Mouse (Mus musculus) kidney, postnatal 0 days (tissue): ENCODE data around the gene Commd2. TPM values are rescaled to one million over a fixed set of nuclear protein-coding genes. Genes with fewer than 3 reads are reported as not detected.

Source experiments
- ATAC-seq: fragments of 200-750 bp; cut with Nextera tagmentation; replicated peaks from 2 replicates; pipeline ENCODE4 v1.8.0; 2017; ENCODE audit warnings: low read depth, moderate number of reproducible peaks, moderate TSS enrichment, moderate library complexity; ENCODE audit not compliant: low FRiP score
- DNase-seq: peaks from one replicate; pipeline ENCODE4 v3.0.0-alpha.2; 2016; ENCODE audit warnings: low spot score
- H3K27ac ChIP-seq: fragments of 300-500 bp; sonication (generic); 2 replicates; pipeline ENCODE4 v1.5.1; 2014; ENCODE audit warnings: mild to moderate bottlenecking
- H3K27me3 ChIP-seq: fragments of 300-500 bp; sonication (generic); 2 replicates; pipeline ENCODE4 v1.6.1; 2014; ENCODE audit warnings: low read length, mixed read lengths; ENCODE audit not compliant: insufficient read depth
- H3K36me3 ChIP-seq: fragments of 300-500 bp; sonication (generic); 2 replicates; pipeline ENCODE4 v1.6.1; 2014; ENCODE audit warnings: low read length, mixed read lengths; ENCODE audit not compliant: insufficient read depth
- H3K4me1 ChIP-seq: fragments of 300-500 bp; sonication (generic); replicated peaks from 2 replicates; pipeline ENCODE4 v1.6.1; 2014; ENCODE audit warnings: antibody characterized with exemption, low read length, mixed read lengths; ENCODE audit not compliant: insufficient read depth
- H3K4me2 ChIP-seq: fragments of 300-500 bp; sonication (generic); 2 replicates; pipeline ENCODE4 v1.6.1; 2014; ENCODE audit warnings: mild to moderate bottlenecking, low read length, moderate library complexity, mixed read lengths
- H3K4me3 ChIP-seq: fragments of 300-500 bp; sonication (generic); replicated peaks from 2 replicates; pipeline ENCODE4 v1.5.1; 2014; ENCODE audit warnings: low read depth, low read length
- H3K9ac ChIP-seq: fragments of 300-500 bp; sonication (generic); 2 replicates; pipeline ENCODE4 v1.6.1; 2014; ENCODE audit warnings: low read depth, low read length
- H3K9me3 ChIP-seq: fragments of 300-500 bp; sonication (generic); replicated peaks from 2 replicates; pipeline ENCODE4 v1.6.1; 2016; ENCODE audit warnings: low read length, inconsistent platforms, mixed read lengths
- CTCF ChIP-seq: IDR thresholded peaks from 2 replicates; pipeline ENCODE4 v1.5.1; 2016; ENCODE audit warnings: antibody characterized with exemption, low read depth, mild to moderate bottlenecking, moderate library complexity
- WGBS: fragments of 180-500 bp; shearing (Covaris S2); extraction: QIAGEN DNeasy Blood & Tissue Kit; methylation state at CpG from one replicate; pipeline ENCODE4 v1.1.7; 2014; 5-methylcytosine and 5-hydroxymethylcytosine counted together
- microRNA-seq: library from miRNA; unstranded; fragments of <30 nt; microRNA quantifications from one replicate; pipeline ENCODE4, GENCODE M21; 2016
- polyA plus RNA-seq: library from polyadenylated mRNA; unstranded; fragments of >200 nt; fragmentation: Nextera tagmentation; extraction: Ambion mirVana; gene quantifications from 2 replicates; pipeline ENCODE4 v1.2.1, GENCODE M21; 2015

Commd2 gene
- polyA plus RNA-seq, 1 experiment from 2014 or later, result 92.6 TPM

DNA sequence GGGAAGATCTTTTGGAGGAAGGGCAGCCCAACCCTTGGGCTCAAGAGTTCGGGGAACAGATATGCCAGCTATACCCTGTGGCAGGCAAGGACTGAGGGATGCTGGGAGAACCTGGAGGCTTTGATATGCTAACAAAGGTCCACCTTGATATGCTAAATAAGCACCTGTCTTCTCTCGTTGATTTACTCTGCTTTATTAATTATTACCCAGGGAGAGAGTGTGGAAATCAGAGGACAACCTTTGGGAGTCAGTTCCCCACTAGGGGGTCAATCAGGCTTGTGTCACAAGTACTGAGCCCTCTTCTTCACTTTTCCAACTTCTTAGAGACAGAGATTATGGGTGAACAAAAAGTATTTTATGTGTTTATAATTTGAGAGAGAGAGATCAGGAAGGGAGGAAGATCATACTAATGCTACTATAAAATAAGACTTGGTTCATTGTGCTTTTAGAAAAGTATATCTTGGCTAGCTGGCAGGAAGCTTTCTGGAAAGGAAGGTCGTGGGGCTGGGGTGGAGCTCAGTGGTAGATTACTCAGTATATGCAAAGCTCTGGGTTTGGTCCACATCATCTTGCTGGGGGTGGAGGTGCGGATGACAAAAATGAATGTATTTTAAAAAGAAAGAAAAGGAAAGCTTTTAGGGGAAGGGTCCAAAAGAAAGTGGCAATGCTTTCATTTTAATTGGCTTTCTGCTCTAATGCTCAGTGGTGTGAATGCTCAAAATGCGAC is 47.5 kb downstream of the Commd2 start:
- TF ChIP-seq CTCF, result no peak; the same call in 1 of the 2 replicates
- H3K9ac ChIP-seq, result no peak overlapping the region
- no peak for DNase-seq
- H3K36me3 ChIP-seq, result no peaks in the 10 kb centered on the region
- ATAC-seq, result no peak
- no peak overlapping the region for H3K4me3 ChIP-seq
- H3K27me3 ChIP-seq, result no peaks in the 10 kb centered on the region
- H3K4me2 ChIP-seq, result no peak overlapping the region
- no peaks in the 10 kb centered on the region for H3K4me1 ChIP-seq
- no peaks in the 10 kb centered on the region for H3K9me3 ChIP-seq
- 63% methylated on average over 5 of the region's 5 CpGs for WGBS
- H3K27ac ChIP-seq, result no peak overlapping the region

DNA sequence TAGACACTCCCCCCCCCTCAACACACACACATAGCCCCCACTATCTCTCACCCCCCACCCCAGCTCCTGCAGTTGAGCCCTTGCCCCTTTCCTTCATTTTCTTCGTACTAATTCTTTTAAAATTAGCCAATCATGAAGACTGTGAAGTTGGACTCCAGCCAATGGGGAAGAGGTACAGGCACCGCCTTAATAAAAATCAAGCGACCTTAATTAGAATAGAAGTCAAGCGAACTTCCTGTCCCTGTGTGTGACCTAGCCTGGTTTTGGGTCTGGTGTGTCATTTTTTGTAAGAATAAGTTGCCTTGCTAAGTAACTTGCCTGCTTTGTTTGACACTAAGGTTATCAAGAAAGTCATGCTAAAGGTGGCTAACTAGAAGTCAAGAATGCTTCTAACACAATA is 48.9 kb downstream of the Commd2 start:
- WGBS, result 69% methylated on average over 4 of the region's 4 CpGs
- Histone ChIP-seq H3K9ac (no peak overlapping the region), H3K27ac (no peak overlapping the region), H3K4me2 (no peak overlapping the region), H3K4me3 (no peak overlapping the region), H3K27me3 (no peaks in the 10 kb centered on the region), H3K4me1 (no peaks in the 10 kb centered on the region), H3K36me3 (no peaks in the 10 kb centered on the region), H3K9me3 (no peaks in the 10 kb centered on the region)
- ATAC-seq (no peak), DNase-seq (no peak)
- no peak for TF ChIP-seq CTCF

DNA sequence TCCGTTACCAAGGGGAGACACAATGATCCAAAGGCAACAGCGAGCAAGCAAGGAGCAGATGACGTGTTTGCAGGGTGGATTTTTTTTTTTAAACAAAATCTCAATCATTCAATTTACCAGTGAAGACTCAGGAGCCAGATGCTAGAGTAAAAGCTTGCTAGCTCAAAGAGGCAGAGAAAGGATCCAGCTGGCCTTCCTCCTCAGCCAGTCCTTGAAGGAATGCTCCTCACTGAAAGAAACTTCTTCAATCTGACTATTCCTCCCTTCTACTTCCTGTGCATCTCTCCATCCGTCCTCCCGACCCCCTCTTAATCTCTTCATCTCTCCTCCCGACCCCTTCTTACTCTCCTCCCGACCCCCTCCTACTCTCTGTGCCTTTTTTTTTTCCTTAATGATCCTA is 54.9 kb downstream of the Commd2 start:
- Histone ChIP-seq H3K4me2 (no peak overlapping the region), H3K4me3 (no peak overlapping the region), H3K27ac (no peak overlapping the region), H3K9ac (no peak overlapping the region), H3K27me3 (no peaks in the 10 kb centered on the region), H3K4me1 (no peaks in the 10 kb centered on the region), H3K36me3 (no peaks in the 10 kb centered on the region), H3K9me3 (no peaks in the 10 kb centered on the region)
- no peak for TF ChIP-seq CTCF
- peak; percentile 18 for DNase-seq
- WGBS, result 48% methylated on average over 7 of the region's 7 CpGs
- no peak for ATAC-seq

DNA sequence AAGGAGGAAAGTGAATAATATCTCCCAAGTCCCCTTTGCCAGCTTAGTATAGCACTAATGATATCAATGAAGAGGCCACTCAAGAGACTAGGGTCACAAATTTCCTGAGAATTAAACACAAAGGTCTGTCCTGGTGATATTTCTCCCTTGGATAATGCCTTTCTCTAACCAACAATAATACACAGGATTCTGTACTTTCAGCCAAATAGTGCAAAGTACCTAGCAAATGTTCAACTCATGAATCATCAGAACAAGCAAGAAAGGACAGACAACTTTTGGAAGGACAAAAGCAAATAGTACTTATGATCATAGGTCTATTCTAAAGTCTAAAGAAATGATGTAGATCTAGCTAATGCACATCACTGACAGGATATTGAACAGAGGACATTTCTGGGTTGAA is 56.0 kb downstream of the Commd2 start:
- no peaks in the 10 kb centered on the region for H3K36me3 ChIP-seq
- no peaks in the 10 kb centered on the region for H3K9me3 ChIP-seq
- ATAC-seq (no peak), DNase-seq (no peak)
- H3K4me3 ChIP-seq, result no peak overlapping the region
- H3K4me1 ChIP-seq, result no peaks in the 10 kb centered on the region
- no peak for TF ChIP-seq CTCF
- no peaks in the 10 kb centered on the region for H3K27me3 ChIP-seq
- no peak overlapping the region for H3K27ac ChIP-seq
- no peak overlapping the region for H3K4me2 ChIP-seq
- no peak overlapping the region for H3K9ac ChIP-seq

Small RNAs within 50 kb of the gene (microRNA-seq; reads per million reads assigned to microRNA genes)
- not detected for gene Mir6377

Other genes starting within 250 kb of the Commd2 start
- 0.79 and 0.93 TPM in 2 replicates for gene Tm4sf4, start 226.4 kb downstream of the Commd2 start, polyA plus RNA-seq
- gene Wwtr1, start 75.8 kb downstream of the Commd2 start, polyA plus RNA-seq, result 28.9 TPM in 2 replicates
- gene Ankub1, start 41.1 kb upstream of the Commd2 start, polyA plus RNA-seq, result 0.06 TPM in 1 of 2 replicates, not detected in the other
- gene Rnf13, start 84.3 kb upstream of the Commd2 start, polyA plus RNA-seq, result 120 and 138 TPM in 2 replicates
- gene Pfn2, start 196.4 kb upstream of the Commd2 start, polyA plus RNA-seq, result 206 and 212 TPM in 2 replicates